Mouse (Mus musculus) hindbrain, postnatal 0 days (tissue): ENCODE measurements at regions not wholly inside any gene's neighbourhood (a gene's known extent, or its start where the extent isn't known, plus 50 kb on each side); places are given as distances from the start of the nearest gene placed in this dataset.

Experiments
- ATAC-seq: fragments of 200-750 bp; cut with Nextera tagmentation; 2 replicates; pipeline ENCODE4 v1.8.0; 2017; ENCODE audit warnings: mild to moderate bottlenecking, moderate TSS enrichment, moderate library complexity
- DNase-seq: peaks from one replicate; pipeline ENCODE4 v3.0.0-alpha.2; 2015; ENCODE audit warnings: low spot score
- H3K27ac ChIP-seq: fragments of 300-500 bp; sonication (generic); 2 replicates; pipeline ENCODE4 v1.5.1; 2014; ENCODE audit warnings: mild to moderate bottlenecking
- H3K27me3 ChIP-seq: fragments of 300-500 bp; sonication (generic); 2 replicates; pipeline ENCODE4 v1.6.1; 2014; ENCODE audit warnings: low read length, mixed read lengths; ENCODE audit not compliant: insufficient read depth
- H3K36me3 ChIP-seq: fragments of 300-500 bp; sonication (generic); 2 replicates; pipeline ENCODE4 v1.6.1; 2014; ENCODE audit warnings: low read length, mixed read lengths; ENCODE audit not compliant: insufficient read depth
- H3K4me1 ChIP-seq: fragments of 300-500 bp; sonication (generic); 2 replicates; pipeline ENCODE4 v1.6.1; 2014; ENCODE audit warnings: antibody characterized with exemption, low read length, mixed read lengths; ENCODE audit not compliant: insufficient read depth
- H3K4me2 ChIP-seq: fragments of 300-500 bp; sonication (generic); 2 replicates; pipeline ENCODE4 v1.6.1; 2014; ENCODE audit warnings: low read depth, mild to moderate bottlenecking, low read length, moderate library complexity, mixed read lengths
- H3K4me3 ChIP-seq: fragments of 300-500 bp; sonication (generic); 2 replicates; pipeline ENCODE4 v1.5.1; 2014; ENCODE audit warnings: low read length
- H3K9ac ChIP-seq: fragments of 300-500 bp; sonication (generic); replicated peaks from 2 replicates; pipeline ENCODE4 v1.6.1; 2014; ENCODE audit warnings: mild to moderate bottlenecking, low read length, moderate library complexity, mixed read lengths
- H3K9me3 ChIP-seq: fragments of 300-500 bp; sonication (generic); 2 replicates; pipeline ENCODE4 v1.6.1; 2016; ENCODE audit warnings: low read length, mixed read lengths
- CTCF ChIP-seq: IDR thresholded peaks from 2 replicates; pipeline ENCODE4 v1.5.1; 2016; ENCODE audit warnings: antibody characterized with exemption, control low read depth, low read depth
- WGBS: fragments of 180-500 bp; shearing (Covaris S2); extraction: QIAGEN DNeasy Blood & Tissue Kit; methylation state at CpG from one replicate; pipeline ENCODE4 v1.1.7; 2014; 5-methylcytosine and 5-hydroxymethylcytosine counted together

GRCm38 (mm10) chr3:66535786-66536529 lies 239.3 kb upstream of the Veph1 start:
- WGBS = 53% methylated on average over 8 of the region's 8 CpGs
- Histone ChIP-seq H3K4me1 (no peaks in the 10 kb centered on the region; the same call in 1 of the 2 replicates), H3K9me3 (no peaks in the 10 kb centered on the region), H3K36me3 (no peaks in the 10 kb centered on the region), H3K4me2 (no peak overlapping the region), H3K27me3 (no peaks in the 10 kb centered on the region), H3K4me3 (no peak overlapping the region), H3K27ac (no peak overlapping the region), H3K9ac (no peak overlapping the region)
- DNase-seq (no peak), ATAC-seq (no peak)
- no peak for TF ChIP-seq CTCF

GRCm38 (mm10) chr3:66519925-66520324 lies 223.3 kb upstream of the Veph1 start:
- no peaks in the 10 kb centered on the region for H3K27me3 ChIP-seq
- WGBS = 100% methylated on average over 1 of the region's 1 CpGs

GRCm38 (mm10) chr3:66518289-66518688 lies 221.7 kb upstream of the Veph1 start:
- DNase-seq (no peak), ATAC-seq (0 out of 2 replicates have a peak, but pooled peaks have one; percentile 40)
- TF ChIP-seq CTCF = peak; percentile 43
- Histone ChIP-seq H3K9me3 (no peaks in the 10 kb centered on the region), H3K4me2 (no peak overlapping the region), H3K4me3 (no peak overlapping the region), H3K4me1 (no peaks in the 10 kb centered on the region), H3K27me3 (no peaks in the 10 kb centered on the region), H3K36me3 (no peaks in the 10 kb centered on the region), H3K9ac (no peak overlapping the region), H3K27ac (no peak overlapping the region)
- WGBS = 31% methylated on average over 2 of the region's 2 CpGs

More at GRCm38 (mm10) chr3:66519925-66520324, 223.3 kb upstream of the Veph1 start:
- DNase-seq = no peak
- no peak for TF ChIP-seq CTCF
- H3K27ac ChIP-seq = no peak overlapping the region
- H3K4me3 ChIP-seq = no peak overlapping the region
- H3K4me1 ChIP-seq = no peaks in the 10 kb centered on the region
- ATAC-seq = no peak
- H3K9me3 ChIP-seq = no peaks in the 10 kb centered on the region
- H3K9ac ChIP-seq = no peak overlapping the region
- no peak overlapping the region for H3K4me2 ChIP-seq
- no peaks in the 10 kb centered on the region for H3K36me3 ChIP-seq

GRCm38 (mm10) chr3:66515773-66516406 lies 219.3 kb upstream of the Veph1 start:
- Histone ChIP-seq H3K9me3 (no peaks in the 10 kb centered on the region), H3K36me3 (no peaks in the 10 kb centered on the region), H3K9ac (no peak overlapping the region), H3K4me2 (no peak overlapping the region), H3K27ac (no peak overlapping the region), H3K27me3 (no peaks in the 10 kb centered on the region), H3K4me1 (no peaks in the 10 kb centered on the region), H3K4me3 (no peak overlapping the region)
- no peak for TF ChIP-seq CTCF
- WGBS = 70% methylated on average over 6 of the region's 6 CpGs
- DNase-seq (peak; percentile 13), ATAC-seq (peak; percentile 47; the same call in 1 of the 2 replicates)

- no peaks in the 10 kb centered on the region for H3K9me3 ChIP-seq
- H3K36me3 ChIP-seq = no peaks in the 10 kb centered on the region
- 89% methylated on average over 8 of the region's 8 CpGs for WGBS
- H3K27me3 ChIP-seq = no peaks in the 10 kb centered on the region
- H3K4me3 ChIP-seq = no peak overlapping the region
- H3K4me1 ChIP-seq = no peaks in the 10 kb centered on the region
- H3K27ac ChIP-seq = no peak overlapping the region
- H3K4me2 ChIP-seq = no peak overlapping the region
- DNase-seq (no peak), ATAC-seq (no peak)
- no peak for TF ChIP-seq CTCF
- H3K9ac ChIP-seq = no peak overlapping the region
Observed at GRCm38 (mm10) chr3:66514587-66514986, 217.9 kb upstream of the Veph1 start.

GRCm38 (mm10) chr3:66512408-66512807 lies 215.8 kb upstream of the Veph1 start:
- ATAC-seq (no peak), DNase-seq (no peak)
- Histone ChIP-seq H3K4me2 (no peak overlapping the region), H3K4me1 (no peaks in the 10 kb centered on the region), H3K4me3 (no peak overlapping the region), H3K27me3 (no peaks in the 10 kb centered on the region), H3K9ac (no peak overlapping the region), H3K9me3 (no peaks in the 10 kb centered on the region), H3K27ac (no peak overlapping the region), H3K36me3 (no peaks in the 10 kb centered on the region)
- no peak for TF ChIP-seq CTCF
- WGBS = 96% methylated on average over 1 of the region's 1 CpGs

- Histone ChIP-seq H3K4me1 (no peaks in the 10 kb centered on the region), H3K27ac (no peak overlapping the region), H3K4me3 (no peak overlapping the region), H3K9ac (no peak overlapping the region), H3K36me3 (no peaks in the 10 kb centered on the region), H3K4me2 (no peak overlapping the region), H3K27me3 (no peaks in the 10 kb centered on the region), H3K9me3 (no peaks in the 10 kb centered on the region)
- no peak for ATAC-seq
- no peak for DNase-seq
- WGBS = 67% methylated on average over 4 of the region's 4 CpGs
- TF ChIP-seq CTCF = no peak
Observed at GRCm38 (mm10) chr3:66510455-66510854, 213.8 kb upstream of the Veph1 start.
